21 mouse cellular contexts compared by ENCODE assay signal in genomic region chr1:152439874-152440273, GRCm38 (mm10). TPM values are rescaled to one million over a fixed set of nuclear protein-coding genes. Genes with fewer than 3 reads are reported as not detected.
DNase-seq lines count a peak whose midpoint lies in the region; ATAC-seq and TF ChIP-seq lines count a peak whose summit lies in the region.
"Had no signal": no experiment of that assay in that cellular context is flagged by ENCODE, and none has a peak within 500 bp of the region (broad histone marks: within the 10 kb centered on the region; RNA-seq: fewer than 3 reads in every experiment).

No protein-coding gene starts in this region.

- H3K4me2 ChIP-seq in heart, embryonic 12.5 days, result peak overlapping the region; percentile 28; the same call in 1 of the 2 replicates
- H3K4me2 ChIP-seq in lung, postnatal 0 days (replicated peaks; ENCODE audit: low read depth, low read length), result no peak overlapping the region
- H3K4me2 ChIP-seq: embryonic facial prominence, embryonic 15.5 days; forebrain, embryonic 15.5 days; hindbrain, embryonic 13.5 days had no signal

- no peak for ATAC-seq in heart, embryonic 12.5 days (ENCODE audit: insufficient number of reproducible peaks, low FRiP score)
- ATAC-seq in lung, postnatal 0 days, result peak; percentile 74
- ATAC-seq: forebrain, embryonic 15.5 days; intestine, embryonic 16.5 days had no signal

- H3K9me3 ChIP-seq in heart, embryonic 12.5 days (replicated peaks), result 0 out of 2 replicates have a peak, but pooled peaks cover 3% of the 10 kb centered on the region
- no peaks in the 10 kb centered on the region for H3K9me3 ChIP-seq in lung, postnatal 0 days (ENCODE audit: low read length)
- H3K9me3 ChIP-seq in limb, embryonic 10.5 days (replicated peaks), result no peaks in the 10 kb centered on the region
- H3K9me3 ChIP-seq: embryonic facial prominence, embryonic 15.5 days; forebrain, embryonic 15.5 days; hindbrain, embryonic 13.5 days had no signal

- H3K4me1 ChIP-seq in heart, embryonic 12.5 days (replicated peaks), result peaks cover 17% of the 10 kb centered on the region
- no peaks in the 10 kb centered on the region for H3K4me1 ChIP-seq in lung, postnatal 0 days (ENCODE audit: insufficient read depth, low read depth, low read length)
- no peaks in the 10 kb centered on the region for H3K4me1 ChIP-seq in lung, adult 2 months (ENCODE audit: control insufficient read depth, insufficient read depth, low read length)
- no peaks in the 10 kb centered on the region for H3K4me1 ChIP-seq in limb, embryonic 10.5 days
- H3K4me1 ChIP-seq: embryonic facial prominence, embryonic 15.5 days; hindbrain, embryonic 13.5 days had no signal

- no peak for TF ChIP-seq POLR2A in lung, adult 2 months (IDR thresholded peaks at IDR 0.05; ENCODE audit: borderline replicate concordance, extremely low read depth, low read depth, low read length)

- 53% methylated on average over 10 of the region's 10 CpGs for WGBS in heart, embryonic 12.5 days
- WGBS in lung, postnatal 0 days, result 79% methylated on average over 10 of the region's 10 CpGs
- WGBS in lung, adult 2 months, result 83% methylated on average over 10 of the region's 10 CpGs
- WGBS in limb, embryonic 10.5 days, result 91% methylated on average over 10 of the region's 10 CpGs

- TF ChIP-seq EP300 in lung, postnatal 0 days (IDR thresholded peaks at IDR 0.05), result no peak

- H3K36me3 ChIP-seq in heart, embryonic 12.5 days, result no peaks in the 10 kb centered on the region
- H3K36me3 ChIP-seq in lung, postnatal 0 days (ENCODE audit: insufficient read depth, low read length), result no peaks in the 10 kb centered on the region
- no peaks in the 10 kb centered on the region for H3K36me3 ChIP-seq in limb, embryonic 10.5 days
- H3K36me3 ChIP-seq: embryonic facial prominence, embryonic 15.5 days; forebrain, embryonic 15.5 days; hindbrain, embryonic 13.5 days had no signal

- no peak overlapping the region for H3K27ac ChIP-seq in heart, embryonic 12.5 days (ENCODE audit: poor library complexity, severe bottlenecking)
- no peak overlapping the region; the same call in 1 of the 2 replicates for H3K27ac ChIP-seq in lung, postnatal 0 days (ENCODE audit: low read length)
- H3K27ac ChIP-seq in limb, embryonic 10.5 days, result no peak overlapping the region
- H3K27ac ChIP-seq: embryonic facial prominence, embryonic 15.5 days; forebrain, embryonic 15.5 days; hindbrain, embryonic 13.5 days had no signal

- DNase-seq in heart, adult 8-10 months (ENCODE audit: low spot score), result no peak
- no peak for DNase-seq in lung, postnatal 0 days (ENCODE audit: low spot score)
- no peak for DNase-seq in lung, adult 2 months
- DNase-seq in brain, adult 2 months (ENCODE audit: low read depth, low spot score), result peak; percentile 48
- peak; percentile 11 for DNase-seq in right cerebral cortex, postnatal 25 days
- no peak for DNase-seq in limb, embryonic 10.5 days (ENCODE audit: low spot score)
- DNase-seq: adrenal gland, adult 8-10 months; cerebellum, adult 11 months; cerebellum, adult 8-10 months; cerebellum, postnatal 14 days; embryo, embryonic 11 days; gastrocnemius, postnatal 14 days had no signal

- no peak overlapping the region for H3K9ac ChIP-seq in heart, embryonic 12.5 days
- no peak overlapping the region for H3K9ac ChIP-seq in lung, postnatal 0 days (replicated peaks; ENCODE audit: low read depth)
- H3K9ac ChIP-seq: embryonic facial prominence, embryonic 15.5 days; forebrain, embryonic 15.5 days; hindbrain, embryonic 13.5 days had no signal

- no peak overlapping the region for H3K4me3 ChIP-seq in heart, embryonic 12.5 days
- no peak overlapping the region for H3K4me3 ChIP-seq in lung, postnatal 0 days (ENCODE audit: low read depth, low read length)
- H3K4me3 ChIP-seq in lung, adult 2 months (replicated peaks; ENCODE audit: extremely low read depth, low read depth, low read length), result no peak overlapping the region
- H3K4me3 ChIP-seq in limb, embryonic 10.5 days, result no peak overlapping the region
- H3K4me3 ChIP-seq: embryonic facial prominence, embryonic 15.5 days; erythroblast, embryonic 14.5 days; forebrain, embryonic 15.5 days; hindbrain, embryonic 13.5 days had no signal

- no peaks in the 10 kb centered on the region for H3K27me3 ChIP-seq in heart, embryonic 12.5 days (replicated peaks)
- no peaks in the 10 kb centered on the region for H3K27me3 ChIP-seq in lung, postnatal 0 days (replicated peaks; ENCODE audit: insufficient read depth, low read length)
- 0 out of 2 replicates have a peak, but pooled peaks cover 3% of the 10 kb centered on the region for H3K27me3 ChIP-seq in limb, embryonic 10.5 days (ENCODE audit: low read depth, poor library complexity, severe bottlenecking)
- H3K27me3 ChIP-seq: CH12.LX; embryonic facial prominence, embryonic 15.5 days; forebrain, embryonic 15.5 days; hindbrain, embryonic 13.5 days had no signal

- TF ChIP-seq CTCF in lung, postnatal 0 days (IDR thresholded peaks at IDR 0.05), result no peak
- TF ChIP-seq CTCF in lung, adult 2 months (IDR thresholded peaks at IDR 0.05; ENCODE audit: insufficient read depth, low read length), result no peak

RNA-seq across cellular contexts. Expression of gene Colgalt2, which starts 40.2 kb away (rescaled TPM):
- 5.5 TPM in 2 replicates for polyA plus RNA-seq in heart, embryonic 12.5 days (2016; fragmentation: Nextera tagmentation; extraction: Ambion mirVana)
- 1 to 10 TPM; 2.6 to 3.2 (median 2.7) TPM for total RNA-seq in heart, adult 8-10 months (2022)
- polyA plus RNA-seq in lung, postnatal 0 days (2015; fragmentation: Nextera tagmentation; extraction: Ambion mirVana), result 3.3 and 3.6 TPM in 2 replicates
- polyA plus RNA-seq in lung, adult 2 months (2012; rRNA removed), result 12.8 and 17.3 TPM in 2 replicates
- 1.0 and 1.4 TPM in 2 replicates for polyA plus RNA-seq in limb, embryonic 10.5 days (2016; fragmentation: Nextera tagmentation; extraction: Ambion mirVana)
- total RNA-seq: CH12.LX; common myeloid progenitor, adult 5-6 weeks; hematopoietic stem cell, adult 5-6 weeks had no signal
- polyA plus RNA-seq: erythroblast, embryonic 14.5 days had no signal

RNA-seq across cellular contexts. Expression of gene Tsen15, which starts 53.4 kb away (rescaled TPM):
- 64.2 and 64.6 TPM in 2 replicates for polyA plus RNA-seq in heart, embryonic 12.5 days (2016; fragmentation: Nextera tagmentation; extraction: Ambion mirVana)
- total RNA-seq in heart, adult 8-10 months (2022), result 10 to 100 TPM; 17.3 to 23.2 (median 20.7) TPM
- 35.9 and 36.6 TPM in 2 replicates for polyA plus RNA-seq in lung, postnatal 0 days (2015; fragmentation: Nextera tagmentation; extraction: Ambion mirVana)
- polyA plus RNA-seq in lung, adult 2 months (2012; rRNA removed), result 10.6 and 12.7 TPM in 2 replicates
- polyA plus RNA-seq in limb, embryonic 10.5 days (2016; fragmentation: Nextera tagmentation; extraction: Ambion mirVana), result 109 and 121 TPM in 2 replicates

Comparison
In these comparisons a context has a peak if more than half of its experiments do, and no peak if none do; other contexts are left out.
1. DNase-seq: peak in brain, adult 2 months (single experiment) and right cerebral cortex, postnatal 25 days (single experiment); none in heart, adult 8-10 months (single experiment), lung, postnatal 0 days (single experiment), lung, adult 2 months (single experiment) and limb, embryonic 10.5 days (single experiment).